Comparison of ENCODE assay signal across 13 mouse cellular contexts in the genomic region with DNA sequence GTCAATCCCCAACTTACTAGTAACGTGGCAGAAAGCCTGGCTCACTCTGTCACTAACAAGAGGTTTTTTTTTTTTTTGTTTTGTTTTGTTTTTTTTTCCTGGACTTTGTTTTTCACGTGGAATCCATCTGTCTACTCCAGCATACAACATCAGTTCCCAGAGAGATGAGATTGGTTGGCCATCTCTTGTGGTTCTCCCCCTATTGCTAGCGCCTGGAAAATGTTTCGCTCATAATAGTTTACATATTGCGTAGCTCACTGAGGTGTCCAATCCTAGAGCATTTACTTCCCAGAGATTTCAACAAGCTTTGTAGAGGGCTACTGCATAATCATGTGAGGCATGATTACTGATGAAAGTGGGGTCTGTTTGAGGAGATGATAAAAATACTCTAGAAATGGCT.
A peak's percentile ranks its signal among the peaks of the same experiment; 100 is the strongest.
DNase-seq lines count a peak whose midpoint lies in the region; ATAC-seq and TF ChIP-seq lines count a peak whose summit lies in the region.
"Had no signal": no experiment of that assay in that cellular context is flagged by ENCODE, and none has a peak within 500 bp of the region (broad histone marks: within the 10 kb centered on the region; RNA-seq: fewer than 3 reads in every experiment).

No protein-coding gene starts in this region.

- no peak for DNase-seq in gastrocnemius, adult 2 months
- DNase-seq in gastrocnemius, postnatal 10 days: no peak
- no peak for DNase-seq in kidney, postnatal 36 days
- DNase-seq in NIH3T3 (ENCODE audit: low read depth): peak; percentile 4
- DNase-seq in cerebellum, adult 11 months: no peak
- DNase-seq in hindbrain, embryonic 14.5 days (ENCODE audit: low spot score): no peak
- DNase-seq: cerebellum, adult 8-10 months; liver; thymus, postnatal 4 days had no signal

- no peak for TF ChIP-seq CTCF in gastrocnemius, adult 2 months (IDR thresholded peaks at IDR 0.05)

- no peak overlapping the region for H3K4me3 ChIP-seq in gastrocnemius, adult 2 months
- no peak overlapping the region for H3K4me3 ChIP-seq in kidney, embryonic 14.5 days (ENCODE audit: low read length)
- H3K4me3 ChIP-seq in intestine, embryonic 16.5 days (ENCODE audit: low read length): no peak overlapping the region
- H3K4me3 ChIP-seq in hindbrain, embryonic 14.5 days (replicated peaks; ENCODE audit: low read length): no peak overlapping the region
- H3K4me3 ChIP-seq: midbrain, embryonic 13.5 days had no signal

- ATAC-seq in kidney, embryonic 14.5 days (ENCODE audit: low FRiP score, low TSS enrichment): peak; percentile 30; the same call in 1 of the 2 replicates
- ATAC-seq in intestine, embryonic 16.5 days: no peak
- no peak for ATAC-seq in hindbrain, embryonic 14.5 days (ENCODE audit: low FRiP score)
- ATAC-seq: midbrain, embryonic 13.5 days had no signal

- no peak overlapping the region for H3K4me2 ChIP-seq in kidney, embryonic 14.5 days (replicated peaks; ENCODE audit: low read depth, low read length)
- H3K4me2 ChIP-seq in intestine, embryonic 16.5 days (ENCODE audit: low read depth, low read length): no peak overlapping the region
- no peak overlapping the region for H3K4me2 ChIP-seq in hindbrain, embryonic 14.5 days (replicated peaks)
- H3K4me2 ChIP-seq: midbrain, embryonic 13.5 days had no signal

- no peaks in the 10 kb centered on the region for H3K9me3 ChIP-seq in kidney, embryonic 14.5 days (ENCODE audit: control insufficient read depth, low read length)
- no peaks in the 10 kb centered on the region for H3K9me3 ChIP-seq in intestine, embryonic 16.5 days (ENCODE audit: control insufficient read depth, low read length)
- H3K9me3 ChIP-seq in hindbrain, embryonic 14.5 days (ENCODE audit: control insufficient read depth, low read length): no peaks in the 10 kb centered on the region
- H3K9me3 ChIP-seq: midbrain, embryonic 13.5 days had no signal

- no peaks in the 10 kb centered on the region for H3K36me3 ChIP-seq in kidney, embryonic 14.5 days (ENCODE audit: control insufficient read depth, insufficient read depth, low read length)
- no peaks in the 10 kb centered on the region for H3K36me3 ChIP-seq in intestine, embryonic 16.5 days (ENCODE audit: control insufficient read depth, insufficient read depth, low read length)
- H3K36me3 ChIP-seq in hindbrain, embryonic 14.5 days (replicated peaks; ENCODE audit: control insufficient read depth, insufficient read depth): no peaks in the 10 kb centered on the region
- H3K36me3 ChIP-seq: midbrain, embryonic 13.5 days had no signal

- no peak overlapping the region for H3K9ac ChIP-seq in kidney, embryonic 14.5 days (ENCODE audit: low read depth, low read length)
- H3K9ac ChIP-seq in intestine, embryonic 16.5 days (ENCODE audit: low read depth, low read length): no peak overlapping the region
- H3K9ac ChIP-seq in hindbrain, embryonic 14.5 days: no peak overlapping the region
- H3K9ac ChIP-seq: midbrain, embryonic 13.5 days had no signal

- H3K27ac ChIP-seq in gastrocnemius, adult 2 months: peak overlapping the region; percentile 63; the same call in 1 of the 2 replicates
- peak overlapping the region; percentile 39; the same call in 1 of the 2 replicates for H3K27ac ChIP-seq in kidney, embryonic 14.5 days (ENCODE audit: low read depth, low read length)
- 0 out of 2 replicates have a peak overlapping the region, but pooled peaks have one; percentile 17 for H3K27ac ChIP-seq in intestine, embryonic 16.5 days (ENCODE audit: low read length)
- H3K27ac ChIP-seq in hindbrain, embryonic 14.5 days: no peak overlapping the region
- H3K27ac ChIP-seq: macrophage; midbrain, embryonic 13.5 days had no signal

- no peaks in the 10 kb centered on the region for H3K27me3 ChIP-seq in kidney, embryonic 14.5 days (ENCODE audit: control insufficient read depth, insufficient read depth, low read length)
- no peaks in the 10 kb centered on the region for H3K27me3 ChIP-seq in intestine, embryonic 16.5 days (replicated peaks; ENCODE audit: control insufficient read depth, insufficient read depth, low read length)
- H3K27me3 ChIP-seq in hindbrain, embryonic 14.5 days (ENCODE audit: control insufficient read depth, insufficient read depth, low read length): no peaks in the 10 kb centered on the region
- H3K27me3 ChIP-seq: midbrain, embryonic 13.5 days had no signal

- 65% methylated on average over 5 of the region's 5 CpGs for WGBS in kidney, embryonic 14.5 days
- WGBS in intestine, embryonic 16.5 days: 53% methylated on average over 5 of the region's 5 CpGs
- WGBS in hindbrain, embryonic 14.5 days: 79% methylated on average over 5 of the region's 5 CpGs

- intact Hi-C loops in gastrocnemius, adult 2 months (cut with DNase I): no loop called here

- H3K4me1 ChIP-seq in kidney, embryonic 14.5 days (ENCODE audit: control insufficient read depth, insufficient read depth, low read length): no peaks in the 10 kb centered on the region
- H3K4me1 ChIP-seq in intestine, embryonic 16.5 days (ENCODE audit: control insufficient read depth, insufficient read depth, low read length): no peaks in the 10 kb centered on the region
- no peaks in the 10 kb centered on the region for H3K4me1 ChIP-seq in hindbrain, embryonic 14.5 days (replicated peaks; ENCODE audit: control insufficient read depth, insufficient read depth, low read length)
- H3K4me1 ChIP-seq: midbrain, embryonic 13.5 days had no signal
